Mouse (Mus musculus) hindbrain, embryonic 10.5 days (tissue): ENCODE measurements around the gene B230118H07Rik. TPM values are rescaled to one million over a fixed set of nuclear protein-coding genes. Genes with fewer than 3 reads are reported as not detected.
A peak's percentile ranks its signal among the peaks of the same experiment; 100 is the strongest.

Source experiments
- DNase-seq: peaks from one replicate; pipeline ENCODE4 v3.0.0-alpha.2; 2017; ENCODE audit warnings: low spot score
- H3K27ac ChIP-seq: fragments of 300-500 bp; sonication (generic); 2 replicates; pipeline ENCODE4 v1.5.1; 2016; ENCODE audit warnings: mild to moderate bottlenecking, moderate library complexity
- H3K27me3 ChIP-seq: fragments of 300-500 bp; sonication (generic); 2 replicates; pipeline ENCODE4 v1.6.1; 2016; ENCODE audit warnings: mild to moderate bottlenecking; ENCODE audit not compliant: poor library complexity, insufficient read depth, severe bottlenecking
- H3K36me3 ChIP-seq: fragments of 300-500 bp; sonication (generic); 2 replicates; pipeline ENCODE4 v1.6.1; 2016; ENCODE audit warnings: mild to moderate bottlenecking, moderate library complexity
- H3K4me1 ChIP-seq: fragments of 300-500 bp; sonication (generic); replicated peaks from 2 replicates; pipeline ENCODE4 v1.6.1; 2016; ENCODE audit warnings: mild to moderate bottlenecking
- H3K4me3 ChIP-seq: fragments of 300-500 bp; sonication (generic); 2 replicates; pipeline ENCODE4 v1.5.1; 2016; ENCODE audit warnings: mild to moderate bottlenecking, moderate library complexity
- H3K9me3 ChIP-seq: fragments of 300-500 bp; sonication (generic); 2 replicates; pipeline ENCODE4 v1.6.1; 2016; ENCODE audit warnings: mild to moderate bottlenecking, moderate library complexity
- WGBS: fragments of 180-500 bp; shearing (Covaris S2); methylation state at CpG from one replicate; pipeline ENCODE4 v1.1.7; 2016; 5-methylcytosine and 5-hydroxymethylcytosine counted together
- polyA plus RNA-seq: library from polyadenylated mRNA; unstranded; fragments of >200 nt; fragmentation: Nextera tagmentation; extraction: Ambion mirVana; gene quantifications from 2 replicates; pipeline ENCODE4 v1.2.1, GENCODE M21; 2016

Gene B230118H07Rik
- polyA plus RNA-seq, 1 experiment from 2014 or later = 58.0 TPM

- Histone ChIP-seq H3K27me3 (no peaks in the 10 kb centered on the region), H3K9me3 (no peaks in the 10 kb centered on the region), H3K4me1 (peaks cover 26% of the 10 kb centered on the region), H3K27ac (no peak overlapping the region), H3K36me3 (no peaks in the 10 kb centered on the region), H3K4me3 (no peak overlapping the region)
- no peak for DNase-seq
Observed at GRCm38 (mm10) chr2:101597186-101597585, 52.1 kb downstream of the B230118H07Rik start.

GRCm38 (mm10) chr2:101594681-101595080, 54.7 kb downstream of the B230118H07Rik start:
- Histone ChIP-seq H3K27ac (no peak overlapping the region), H3K9me3 (no peaks in the 10 kb centered on the region), H3K4me3 (no peak overlapping the region), H3K36me3 (no peaks in the 10 kb centered on the region), H3K4me1 (peaks cover 25% of the 10 kb centered on the region), H3K27me3 (no peaks in the 10 kb centered on the region)
- WGBS = 92% methylated on average over 5 of the region's 5 CpGs
- DNase-seq = no peak

DNA sequence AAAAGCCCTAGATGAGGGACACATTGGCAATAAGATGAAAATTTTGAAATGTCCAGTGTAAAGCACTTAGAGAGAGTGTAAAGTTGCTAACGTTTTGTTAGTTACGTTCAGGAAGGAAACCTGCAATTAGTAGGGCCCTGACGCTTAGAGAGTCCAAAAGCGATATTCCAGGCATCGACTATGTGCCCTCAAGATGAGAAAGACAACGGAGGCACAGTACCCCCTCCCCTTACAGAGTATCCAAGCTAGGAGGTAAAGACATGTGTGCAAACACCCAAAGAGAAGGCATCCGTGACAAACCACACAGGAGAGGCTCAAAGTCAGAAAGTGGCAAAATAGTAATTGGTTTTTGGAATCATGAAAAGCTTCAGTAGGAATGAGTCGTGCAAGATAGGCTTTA, 56.4 kb downstream of the B230118H07Rik start:
- H3K4me1 ChIP-seq = peaks cover 20% of the 10 kb centered on the region
- 77% methylated on average over 8 of the region's 8 CpGs for WGBS
- no peak for DNase-seq
- H3K4me3 ChIP-seq = no peak overlapping the region
- no peaks in the 10 kb centered on the region for H3K27me3 ChIP-seq
- 0 out of 2 replicates have a peak overlapping the region, but pooled peaks have one; percentile 69 for H3K27ac ChIP-seq
- H3K9me3 ChIP-seq = no peaks in the 10 kb centered on the region
- H3K36me3 ChIP-seq = no peaks in the 10 kb centered on the region

- 50% methylated on average over 10 of the region's 10 CpGs for WGBS
- Histone ChIP-seq H3K4me1 (peaks cover 20% of the 10 kb centered on the region), H3K27ac (0 out of 2 replicates have a peak overlapping the region, but pooled peaks have one; percentile 69), H3K27me3 (no peaks in the 10 kb centered on the region), H3K9me3 (no peaks in the 10 kb centered on the region), H3K4me3 (no peak overlapping the region), H3K36me3 (no peaks in the 10 kb centered on the region)
- no peak for DNase-seq
Observed at GRCm38 (mm10) chr2:101592023-101592841, 57.1 kb downstream of the B230118H07Rik start.

- Histone ChIP-seq H3K27ac (no peak overlapping the region), H3K9me3 (no peaks in the 10 kb centered on the region), H3K36me3 (no peaks in the 10 kb centered on the region), H3K4me1 (peaks cover 20% of the 10 kb centered on the region), H3K27me3 (no peaks in the 10 kb centered on the region), H3K4me3 (no peak overlapping the region)
- DNase-seq = no peak
- 85% methylated on average over 8 of the region's 8 CpGs for WGBS
Observed at GRCm38 (mm10) chr2:101591356-101591755, 58.0 kb downstream of the B230118H07Rik start.

DNA sequence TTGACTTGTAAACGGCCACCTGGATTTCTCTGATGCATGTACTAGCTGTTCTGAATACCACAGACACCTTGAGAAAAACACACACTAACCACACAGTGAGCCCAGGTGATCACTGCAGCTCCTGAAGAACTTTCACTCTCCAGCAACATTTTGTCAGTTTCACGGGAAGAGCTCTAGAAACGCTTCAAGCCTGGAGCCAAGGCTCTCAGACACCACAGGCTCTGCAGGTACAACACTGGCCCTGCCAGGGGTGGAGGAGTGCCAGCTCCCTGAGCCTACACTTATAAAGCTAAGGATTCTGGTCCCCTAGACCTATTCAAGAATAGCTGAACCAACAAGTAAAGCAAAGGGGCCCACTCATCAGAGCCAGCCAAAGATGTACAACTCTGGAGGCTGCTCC, 67.9 kb downstream of the B230118H07Rik start:
- DNase-seq = no peak
- Histone ChIP-seq H3K9me3 (no peaks in the 10 kb centered on the region), H3K36me3 (no peaks in the 10 kb centered on the region), H3K27ac (no peak overlapping the region), H3K4me1 (no peaks in the 10 kb centered on the region), H3K27me3 (no peaks in the 10 kb centered on the region), H3K4me3 (no peak overlapping the region)
- 86% methylated on average over 3 of the region's 3 CpGs for WGBS

GRCm38 (mm10) chr2:101580977-101581376, 68.4 kb downstream of the B230118H07Rik start:
- Histone ChIP-seq H3K27ac (no peak overlapping the region), H3K4me1 (no peaks in the 10 kb centered on the region), H3K4me3 (no peak overlapping the region), H3K27me3 (no peaks in the 10 kb centered on the region), H3K9me3 (no peaks in the 10 kb centered on the region), H3K36me3 (no peaks in the 10 kb centered on the region)
- no peak for DNase-seq
- WGBS = 87% methylated on average over 3 of the region's 3 CpGs

GRCm38 (mm10) chr2:101580428-101580827, 68.9 kb downstream of the B230118H07Rik start:
- Histone ChIP-seq H3K27ac (no peak overlapping the region), H3K4me1 (no peaks in the 10 kb centered on the region), H3K36me3 (no peaks in the 10 kb centered on the region), H3K27me3 (no peaks in the 10 kb centered on the region), H3K4me3 (no peak overlapping the region), H3K9me3 (no peaks in the 10 kb centered on the region)
- 74% methylated on average over 1 of the region's 1 CpGs for WGBS
- DNase-seq = no peak

DNA sequence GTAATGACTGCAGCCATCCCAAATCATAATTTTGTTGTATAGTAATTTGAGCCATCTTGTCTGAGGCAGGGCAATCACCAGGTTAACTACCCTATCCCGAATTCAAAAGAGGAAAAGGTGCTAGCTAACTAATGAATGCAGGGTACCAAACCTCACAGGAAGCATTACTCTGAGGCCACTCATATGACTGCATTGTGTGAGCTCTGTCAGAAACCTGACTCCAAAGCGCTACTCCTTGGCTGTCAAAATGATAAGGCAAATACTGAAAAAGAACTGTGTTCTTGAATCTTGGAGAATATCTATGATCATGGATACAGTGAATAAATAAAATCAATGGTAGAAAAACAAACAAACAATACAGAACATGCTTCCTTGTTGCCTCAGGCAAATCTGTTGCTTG, 69.3 kb downstream of the B230118H07Rik start:
- no peaks in the 10 kb centered on the region for H3K9me3 ChIP-seq
- H3K4me1 ChIP-seq = no peaks in the 10 kb centered on the region
- no peak overlapping the region for H3K27ac ChIP-seq
- 83% methylated on average over 2 of the region's 2 CpGs for WGBS
- no peaks in the 10 kb centered on the region for H3K36me3 ChIP-seq
- H3K27me3 ChIP-seq = no peaks in the 10 kb centered on the region
- no peak for DNase-seq
- H3K4me3 ChIP-seq = no peak overlapping the region

DNA sequence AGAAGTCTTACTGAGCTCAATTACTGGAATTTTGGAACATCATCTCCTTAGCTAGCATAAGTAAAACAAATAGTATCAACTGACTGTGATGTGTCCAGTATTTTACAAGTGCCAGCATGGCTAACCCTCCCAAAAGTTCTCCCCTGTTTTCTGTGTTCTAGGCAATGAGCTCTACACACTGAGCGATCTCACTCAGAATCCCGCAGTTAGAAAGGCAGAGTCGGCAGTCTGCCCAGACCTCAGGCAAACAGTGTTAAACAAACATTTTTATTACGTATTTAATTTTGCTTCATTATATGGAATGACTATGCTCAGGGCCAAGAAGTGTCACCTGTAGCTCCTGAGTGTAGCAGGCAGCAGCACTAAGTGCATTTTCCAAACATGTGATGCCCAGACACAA, 72.1 kb downstream of the B230118H07Rik start:
- Histone ChIP-seq H3K27me3 (no peaks in the 10 kb centered on the region), H3K4me1 (no peaks in the 10 kb centered on the region), H3K4me3 (no peak overlapping the region), H3K36me3 (no peaks in the 10 kb centered on the region), H3K27ac (no peak overlapping the region), H3K9me3 (no peaks in the 10 kb centered on the region)
- WGBS = 93% methylated on average over 4 of the region's 4 CpGs
- DNase-seq = no peak

- Histone ChIP-seq H3K27ac (no peak overlapping the region), H3K27me3 (no peaks in the 10 kb centered on the region), H3K9me3 (no peaks in the 10 kb centered on the region), H3K4me1 (no peaks in the 10 kb centered on the region), H3K36me3 (no peaks in the 10 kb centered on the region), H3K4me3 (no peak overlapping the region)
- whole genome bisulfite sequencing = 89% methylated on average over 4 of the region's 5 CpGs
- DNase-seq = no peak
Observed at GRCm38 (mm10) chr2:101569230-101569629, 80.1 kb downstream of the B230118H07Rik start.

GRCm38 (mm10) chr2:101567490-101567889, 81.8 kb downstream of the B230118H07Rik start:
- whole genome bisulfite sequencing = 91% methylated on average over 2 of the region's 2 CpGs
- H3K9me3 ChIP-seq = no peaks in the 10 kb centered on the region
- no peaks in the 10 kb centered on the region for H3K36me3 ChIP-seq
- H3K4me3 ChIP-seq = no peak overlapping the region
- no peak for DNase-seq
- H3K4me1 ChIP-seq = no peaks in the 10 kb centered on the region
- H3K27me3 ChIP-seq = no peaks in the 10 kb centered on the region
- H3K27ac ChIP-seq = no peak overlapping the region

- Histone ChIP-seq H3K4me1 (no peaks in the 10 kb centered on the region), H3K9me3 (no peaks in the 10 kb centered on the region), H3K36me3 (no peaks in the 10 kb centered on the region), H3K27me3 (no peaks in the 10 kb centered on the region), H3K27ac (no peak overlapping the region), H3K4me3 (no peak overlapping the region)
- DNase-seq = no peak
- WGBS = 90% methylated on average over 4 of the region's 4 CpGs
Observed at GRCm38 (mm10) chr2:101563776-101564175, 85.6 kb downstream of the B230118H07Rik start.
